17 mouse cellular contexts compared by ENCODE assay signal in genomic region chr4:105747800-105748592, GRCm38 (mm10). TPM values are rescaled to one million over a fixed set of nuclear protein-coding genes. Genes with fewer than 3 reads are reported as not detected.
DNase-seq lines count a peak whose midpoint lies in the region; ATAC-seq and TF ChIP-seq lines count a peak whose summit lies in the region.
"Had no signal": no experiment of that assay in that cellular context is flagged by ENCODE, and none has a peak within 500 bp of the region (broad histone marks: within the 10 kb centered on the region; RNA-seq: fewer than 3 reads in every experiment).

No protein-coding gene starts in this region.

- no peak for TF ChIP-seq EP300 in lung, postnatal 0 days (IDR thresholded peaks at IDR 0.05)

- WGBS in lung, postnatal 0 days: 37% methylated on average over 7 of the region's 7 CpGs
- 63% methylated on average over 7 of the region's 7 CpGs for WGBS in intestine, postnatal 0 days
- 82% methylated on average over 7 of the region's 7 CpGs for WGBS in heart, embryonic 11.5 days (ENCODE audit: insufficient replicate concordance)

- H3K4me2 ChIP-seq in lung, postnatal 0 days (replicated peaks; ENCODE audit: low read depth, low read length): no peak overlapping the region
- no peak overlapping the region for H3K4me2 ChIP-seq in intestine, postnatal 0 days (replicated peaks; ENCODE audit: low read depth)
- H3K4me2 ChIP-seq in heart, embryonic 11.5 days: no peak overlapping the region
- H3K4me2 ChIP-seq: liver, embryonic 11.5 days; midbrain, embryonic 12.5 days had no signal

- ATAC-seq in lung, postnatal 0 days: no peak
- no peak for ATAC-seq in intestine, postnatal 0 days
- ATAC-seq in heart, embryonic 11.5 days (replicated peaks; ENCODE audit: insufficient number of reproducible peaks, low FRiP score, low TSS enrichment): no peak

- intact Hi-C loops in gastrocnemius, adult 2 months (cut with DNase I): no loop called here

- H3K36me3 ChIP-seq in lung, postnatal 0 days (ENCODE audit: insufficient read depth, low read length): no peaks in the 10 kb centered on the region
- no peaks in the 10 kb centered on the region for H3K36me3 ChIP-seq in intestine, postnatal 0 days (ENCODE audit: control insufficient read depth, insufficient read depth)
- no peaks in the 10 kb centered on the region for H3K36me3 ChIP-seq in heart, embryonic 11.5 days (ENCODE audit: control insufficient read depth, insufficient read depth, low read length)
- H3K36me3 ChIP-seq: G1E; midbrain, embryonic 12.5 days had no signal

- H3K4me3 ChIP-seq in gastrocnemius, adult 2 months: no peak overlapping the region
- H3K4me3 ChIP-seq in lung, postnatal 0 days (ENCODE audit: low read depth, low read length): no peak overlapping the region
- no peak overlapping the region for H3K4me3 ChIP-seq in intestine, postnatal 0 days (ENCODE audit: low read depth, low read length)
- H3K4me3 ChIP-seq in heart, embryonic 11.5 days (ENCODE audit: low read depth, low read length): no peak overlapping the region
- H3K4me3 ChIP-seq: midbrain, embryonic 12.5 days had no signal

- no peaks in the 10 kb centered on the region for H3K9me3 ChIP-seq in lung, postnatal 0 days (ENCODE audit: low read length)
- H3K9me3 ChIP-seq in intestine, postnatal 0 days (ENCODE audit: control insufficient read depth): no peaks in the 10 kb centered on the region
- H3K9me3 ChIP-seq in heart, embryonic 11.5 days (replicated peaks; ENCODE audit: control insufficient read depth, low read length): no peaks in the 10 kb centered on the region
- H3K9me3 ChIP-seq: midbrain, embryonic 12.5 days had no signal

- no peaks in the 10 kb centered on the region for H3K4me1 ChIP-seq in lung, postnatal 0 days (ENCODE audit: insufficient read depth, low read depth, low read length)
- no peaks in the 10 kb centered on the region for H3K4me1 ChIP-seq in intestine, postnatal 0 days (replicated peaks; ENCODE audit: control insufficient read depth, insufficient read depth, low read length)
- H3K4me1 ChIP-seq in heart, embryonic 11.5 days (ENCODE audit: control insufficient read depth, insufficient read depth, low read length): no peaks in the 10 kb centered on the region
- H3K4me1 ChIP-seq: midbrain, embryonic 12.5 days had no signal

- no peak for TF ChIP-seq CTCF in gastrocnemius, adult 2 months (IDR thresholded peaks at IDR 0.05)
- no peak for TF ChIP-seq CTCF in lung, postnatal 0 days (IDR thresholded peaks at IDR 0.05)
- no peak for TF ChIP-seq CTCF in intestine, postnatal 0 days (IDR thresholded peaks at IDR 0.05; ENCODE audit: low read depth)

- no peak overlapping the region for H3K27ac ChIP-seq in gastrocnemius, adult 2 months
- no peak overlapping the region for H3K27ac ChIP-seq in lung, postnatal 0 days (ENCODE audit: low read length)
- H3K27ac ChIP-seq in intestine, postnatal 0 days (ENCODE audit: low read depth, low read length): no peak overlapping the region
- no peak overlapping the region for H3K27ac ChIP-seq in heart, embryonic 11.5 days (ENCODE audit: low read depth, low read length)
- H3K27ac ChIP-seq: midbrain, embryonic 12.5 days had no signal

- H3K27me3 ChIP-seq in lung, postnatal 0 days (replicated peaks; ENCODE audit: insufficient read depth, low read length): no peaks in the 10 kb centered on the region
- H3K27me3 ChIP-seq in intestine, postnatal 0 days (replicated peaks; ENCODE audit: control insufficient read depth, insufficient read depth, low read length): no peaks in the 10 kb centered on the region
- H3K27me3 ChIP-seq in heart, embryonic 11.5 days (ENCODE audit: control insufficient read depth, insufficient read depth, low read length): no peaks in the 10 kb centered on the region
- H3K27me3 ChIP-seq: midbrain, embryonic 12.5 days had no signal

- H3K9ac ChIP-seq in lung, postnatal 0 days (replicated peaks; ENCODE audit: low read depth): no peak overlapping the region
- no peak overlapping the region for H3K9ac ChIP-seq in intestine, postnatal 0 days (ENCODE audit: low read depth, low read length)
- H3K9ac ChIP-seq in heart, embryonic 11.5 days (ENCODE audit: low read depth, low read length): no peak overlapping the region
- H3K9ac ChIP-seq: midbrain, embryonic 12.5 days had no signal

- DNase-seq in gastrocnemius, adult 2 months: peak; percentile 33
- DNase-seq in gastrocnemius, postnatal 10 days: no peak
- DNase-seq in 3T3-L1 (ENCODE audit: low read depth, low spot score) (peak; percentile 26), 416B (ENCODE audit: low read depth) (peak; percentile 7)
- peak; percentile 28 for DNase-seq in lung, postnatal 0 days (ENCODE audit: low spot score)
- no peak for DNase-seq in right cerebral cortex, postnatal 4 days
- DNase-seq: thymus, postnatal 14 days had no signal

RNA-seq across cellular contexts. Expression of gene Gm12728, which starts 41.7 kb away (rescaled TPM):
- total RNA-seq in gastrocnemius, adult 2 months (2021): not detected
- total RNA-seq in gastrocnemius, postnatal 10 days (2021): not detected
- polyA plus RNA-seq in lung, postnatal 0 days (2015; fragmentation: Nextera tagmentation; extraction: Ambion mirVana): not detected in 2 replicates
- not detected in 2 replicates for polyA plus RNA-seq in intestine, postnatal 0 days (2015; fragmentation: Nextera tagmentation; extraction: Ambion mirVana)
- polyA plus RNA-seq in heart, embryonic 11.5 days (2014; fragmentation: Nextera tagmentation; extraction: Ambion mirVana): not detected in 2 replicates
- total RNA-seq: layer of hippocampus, postnatal 14 days had no signal
- polyA plus RNA-seq: frontal cortex, adult 2 months; G1E; heart, postnatal 0 days; intestine, embryonic 14.5 days; liver, embryonic 11.5 days; midbrain, embryonic 12.5 days; neural tube, embryonic 14.5 days had no signal

Comparison
In these comparisons a context has a peak if more than half of its experiments do, and no peak if none do; other contexts are left out.
1. DNase-seq: peak in gastrocnemius, adult 2 months (single experiment), 3T3-L1 (single experiment), 416B (single experiment) and lung, postnatal 0 days (single experiment); none in gastrocnemius, postnatal 10 days (single experiment) and right cerebral cortex, postnatal 4 days (single experiment).